Mouse (Mus musculus): ENCODE data around the gene Gm45716. TPM values are rescaled to one million over a fixed set of nuclear protein-coding genes. Genes with fewer than 3 reads are reported as not detected.

The Gm45716 gene
- polyA plus RNA-seq, 1 experiment from 2014 or later, result 54.6 TPM

DNA sequence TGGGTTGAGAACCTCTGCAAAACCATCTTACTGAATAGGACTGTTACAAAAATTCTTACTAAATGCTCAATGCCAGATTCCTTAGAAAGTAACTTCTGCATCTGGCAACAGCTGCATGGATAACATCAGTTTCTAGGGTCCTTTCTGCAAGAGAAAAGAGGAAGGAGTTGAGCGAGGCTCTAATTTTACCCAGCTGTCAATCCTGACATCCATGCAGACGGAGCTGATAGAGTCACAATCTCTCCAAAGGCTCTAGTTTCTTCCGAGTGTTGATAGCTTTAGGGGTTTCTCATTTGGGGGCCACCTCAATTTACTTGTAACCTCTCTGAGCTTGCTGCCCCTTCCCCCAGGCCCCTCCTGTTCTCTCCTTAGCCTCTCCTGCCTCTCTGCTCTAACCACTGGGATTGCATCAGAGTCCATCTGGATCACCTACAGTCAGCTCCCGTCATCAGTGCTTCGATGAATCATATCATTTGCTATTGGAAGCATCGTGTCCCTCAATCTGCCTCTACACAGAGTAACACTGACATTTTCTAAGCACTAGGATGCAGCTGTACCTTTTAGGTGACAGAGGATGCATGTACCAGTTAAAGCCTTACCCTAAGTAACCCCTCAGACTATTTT lies 32.7 kb downstream of the Gm45716 start:
- 40% methylated on average over 6 of the region's 6 CpGs for WGBS
- no peak for ATAC-seq (replicated peaks; ENCODE audit: insufficient number of reproducible peaks, insufficient read depth, low FRiP score, low read depth)
- H3K4me2 ChIP-seq, result no peak overlapping the region
- no peak overlapping the region for H3K4me3 ChIP-seq
- H3K9me3 ChIP-seq (replicated peaks), result no peaks in the 10 kb centered on the region
- H3K4me1 ChIP-seq (replicated peaks), result peaks cover 4% of the 10 kb centered on the region; the same call in 1 of the 2 replicates
- H3K9ac ChIP-seq, result no peak overlapping the region
- no peak overlapping the region for H3K27ac ChIP-seq
- H3K36me3 ChIP-seq, result no peaks in the 10 kb centered on the region
- H3K27me3 ChIP-seq, result no peaks in the 10 kb centered on the region

DNA sequence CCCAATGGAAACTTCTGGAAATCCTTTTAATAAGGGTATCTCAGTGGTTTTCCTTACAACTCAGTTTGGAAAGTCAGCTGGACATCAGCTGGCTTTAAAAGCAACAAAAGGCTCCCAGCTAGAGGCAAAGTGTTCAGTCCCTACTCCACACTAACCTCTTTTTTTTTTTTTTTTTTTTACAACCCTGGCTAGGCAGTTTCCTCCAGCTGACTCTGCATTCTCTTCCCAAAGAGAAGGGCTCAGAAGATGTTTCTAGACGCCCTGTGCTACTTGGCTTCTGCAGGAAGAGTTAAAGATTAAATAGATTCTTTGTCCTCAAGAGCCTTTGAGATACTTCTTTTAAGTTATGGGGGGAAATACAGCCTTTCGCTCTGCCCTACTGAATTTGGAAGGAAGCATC lies 33.3 kb downstream of the Gm45716 start:
- no peak for ATAC-seq (replicated peaks; ENCODE audit: insufficient number of reproducible peaks, insufficient read depth, low FRiP score, low read depth)
- WGBS, result 34% methylated on average over 2 of the region's 2 CpGs
- H3K36me3 ChIP-seq, result no peaks in the 10 kb centered on the region
- H3K9me3 ChIP-seq (replicated peaks), result no peaks in the 10 kb centered on the region
- H3K4me3 ChIP-seq, result no peak overlapping the region
- H3K4me1 ChIP-seq (replicated peaks), result peaks cover 10% of the 10 kb centered on the region; the same call in 1 of the 2 replicates
- no peak overlapping the region for H3K9ac ChIP-seq
- H3K4me2 ChIP-seq, result no peak overlapping the region
- H3K27ac ChIP-seq, result no peak overlapping the region
- H3K27me3 ChIP-seq, result no peaks in the 10 kb centered on the region

DNA sequence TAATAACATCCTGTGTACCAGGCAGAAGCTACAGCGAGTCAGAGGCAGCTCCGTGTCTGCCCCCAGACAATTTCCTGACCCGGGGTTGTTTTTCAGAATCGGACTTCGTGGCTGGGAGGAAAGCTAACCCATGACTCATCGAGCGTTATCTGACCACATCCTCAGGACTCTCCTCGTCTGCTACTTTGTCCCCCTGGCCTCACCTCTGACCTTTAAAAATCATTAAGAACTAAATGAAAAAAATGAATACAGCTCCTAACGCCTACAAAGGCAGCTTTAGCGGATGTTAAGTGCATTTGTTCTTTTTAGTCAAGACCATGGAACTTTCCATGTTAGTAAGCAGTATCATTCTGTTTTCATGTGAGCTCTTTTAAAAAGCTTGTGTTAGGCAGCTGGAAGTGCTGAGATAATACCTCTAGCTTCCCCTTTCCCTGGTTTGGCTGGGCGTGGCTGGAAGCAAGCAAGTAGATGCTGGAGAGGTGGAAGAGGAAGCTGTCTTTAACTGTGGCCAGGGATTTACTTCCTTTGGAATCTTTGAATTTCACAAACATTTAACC lies 37.5 kb downstream of the Gm45716 start:
- no peak overlapping the region for H3K9ac ChIP-seq
- H3K27ac ChIP-seq, result peak overlapping the region; percentile 55
- H3K4me2 ChIP-seq, result no peak overlapping the region
- ATAC-seq (replicated peaks; ENCODE audit: insufficient number of reproducible peaks, insufficient read depth, low FRiP score, low read depth), result no peak
- no peaks in the 10 kb centered on the region for H3K36me3 ChIP-seq
- 25% methylated on average over 11 of the region's 11 CpGs for WGBS
- no peak overlapping the region for H3K4me3 ChIP-seq
- peaks cover 15% of the 10 kb centered on the region for H3K4me1 ChIP-seq (replicated peaks)
- H3K9me3 ChIP-seq (replicated peaks), result no peaks in the 10 kb centered on the region
- H3K27me3 ChIP-seq, result no peaks in the 10 kb centered on the region

DNA sequence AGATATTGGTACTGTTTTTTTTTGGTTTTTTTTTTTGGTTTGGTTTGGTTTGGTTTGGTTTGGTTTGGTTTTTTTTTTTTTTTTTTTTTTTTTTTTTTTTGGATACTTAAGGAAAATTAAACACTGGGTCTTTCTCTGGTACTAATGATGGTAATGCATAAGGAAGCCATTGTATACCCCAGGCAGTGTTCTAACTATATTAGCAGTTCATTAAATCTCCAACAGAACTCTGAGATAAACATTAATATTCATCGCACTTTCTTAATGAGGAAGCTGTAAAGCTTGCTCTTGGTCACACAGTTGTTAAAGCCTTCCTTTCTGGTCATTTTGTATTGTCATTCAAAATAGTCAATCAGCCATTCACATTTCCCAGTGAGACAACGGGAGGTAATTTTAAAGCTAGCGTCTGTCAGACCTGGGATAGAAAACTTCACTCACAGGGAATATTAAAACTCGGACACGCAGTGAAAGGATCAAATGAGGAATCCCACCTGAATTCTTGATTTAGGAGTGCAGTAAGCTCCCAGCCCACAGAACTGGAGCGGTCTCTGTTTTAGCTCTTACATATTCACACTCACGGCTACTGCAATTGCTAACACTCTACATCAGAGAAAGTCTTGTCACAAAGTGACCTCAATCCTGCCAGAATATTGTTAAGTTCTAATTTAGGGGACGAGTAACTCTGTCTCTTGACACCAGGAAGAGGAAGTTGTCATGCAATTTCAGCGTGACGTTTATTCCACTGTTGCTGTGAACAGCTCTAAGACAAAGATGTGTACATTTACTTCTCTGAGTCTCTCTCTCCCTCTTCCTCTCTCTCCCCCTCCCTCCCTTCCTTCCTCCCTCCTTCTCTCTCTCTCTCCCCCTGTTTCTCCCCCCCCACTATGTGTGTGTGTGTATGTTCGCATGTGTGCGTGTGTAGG lies 39.8 kb downstream of the Gm45716 start:
- ATAC-seq (replicated peaks; ENCODE audit: insufficient number of reproducible peaks, insufficient read depth, low FRiP score, low read depth), result no peak
- peaks cover 24% of the 10 kb centered on the region for H3K4me1 ChIP-seq (replicated peaks)
- H3K9me3 ChIP-seq (replicated peaks), result no peaks in the 10 kb centered on the region
- H3K27ac ChIP-seq, result no peak overlapping the region
- H3K27me3 ChIP-seq, result no peaks in the 10 kb centered on the region
- WGBS, result 70% methylated on average over 12 of the region's 12 CpGs
- no peak overlapping the region for H3K9ac ChIP-seq
- no peak overlapping the region for H3K4me2 ChIP-seq
- H3K4me3 ChIP-seq, result no peak overlapping the region
- H3K36me3 ChIP-seq, result no peaks in the 10 kb centered on the region

DNA sequence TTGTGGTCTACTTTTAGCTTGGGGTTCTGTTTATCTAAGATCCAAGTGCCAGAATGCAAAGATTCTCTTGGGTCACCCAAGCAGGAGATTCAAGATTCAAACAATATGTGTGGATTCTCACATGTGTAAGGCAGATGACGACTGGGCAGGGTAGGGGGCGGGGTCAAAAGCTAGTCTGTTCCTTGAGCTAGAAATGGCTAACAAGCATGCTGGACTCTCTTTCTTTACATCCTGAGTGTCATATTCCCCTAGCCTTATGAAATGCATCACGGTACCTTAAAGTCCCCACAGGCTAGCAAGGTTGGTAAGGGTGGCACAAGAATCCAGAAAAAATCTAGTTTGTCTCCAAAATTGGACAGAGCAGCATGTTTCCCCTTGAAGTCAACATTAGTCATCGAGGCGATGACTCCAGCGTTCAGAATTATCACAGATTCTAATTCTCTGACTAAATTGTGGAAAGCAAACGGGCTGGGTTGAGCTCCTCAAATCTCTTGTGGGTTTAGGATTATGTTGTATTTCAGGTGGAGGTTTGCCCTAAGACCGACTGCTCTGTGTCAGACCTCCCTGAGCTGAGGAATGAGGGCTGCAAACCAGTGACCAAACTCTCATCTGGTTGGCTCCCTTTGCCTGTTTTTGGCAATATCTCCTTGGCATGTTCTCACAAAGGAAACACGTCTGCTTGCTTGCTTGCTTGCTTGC lies 40.9 kb downstream of the Gm45716 start:
- H3K9ac ChIP-seq, result no peak overlapping the region
- H3K27me3 ChIP-seq, result no peaks in the 10 kb centered on the region
- 86% methylated on average over 9 of the region's 9 CpGs for WGBS
- H3K27ac ChIP-seq, result no peak overlapping the region
- no peak overlapping the region for H3K4me2 ChIP-seq
- peaks cover 24% of the 10 kb centered on the region for H3K4me1 ChIP-seq (replicated peaks)
- no peak for ATAC-seq (replicated peaks; ENCODE audit: insufficient number of reproducible peaks, insufficient read depth, low FRiP score, low read depth)
- H3K4me3 ChIP-seq, result no peak overlapping the region
- H3K36me3 ChIP-seq, result no peaks in the 10 kb centered on the region
- H3K9me3 ChIP-seq (replicated peaks), result no peaks in the 10 kb centered on the region

DNA sequence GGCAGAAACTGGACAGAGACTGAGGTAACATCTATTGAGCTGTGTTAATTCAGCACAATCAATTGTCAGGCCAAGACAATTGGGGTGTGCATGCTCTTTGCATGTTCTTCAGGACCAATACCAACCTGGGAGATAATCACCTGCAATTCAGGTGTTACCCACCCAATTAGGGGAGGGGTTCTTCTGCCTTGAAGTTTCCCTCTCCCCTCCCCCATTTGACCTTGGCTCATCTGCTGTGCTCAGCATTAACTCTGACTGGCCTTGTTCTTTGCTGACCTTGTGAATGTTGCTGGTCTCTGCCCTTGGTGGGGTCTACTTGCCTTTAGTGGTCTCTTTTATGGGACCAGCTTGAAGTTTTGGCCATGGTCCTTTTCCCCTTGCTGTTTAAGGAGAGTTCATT lies 42.3 kb downstream of the Gm45716 start:
- no peak overlapping the region for H3K4me2 ChIP-seq
- no peak overlapping the region for H3K9ac ChIP-seq
- H3K9me3 ChIP-seq (replicated peaks), result no peaks in the 10 kb centered on the region
- no peak overlapping the region for H3K4me3 ChIP-seq
- no peaks in the 10 kb centered on the region for H3K27me3 ChIP-seq
- no peaks in the 10 kb centered on the region for H3K36me3 ChIP-seq
- peaks cover 24% of the 10 kb centered on the region for H3K4me1 ChIP-seq (replicated peaks)
- no peak for ATAC-seq (replicated peaks; ENCODE audit: insufficient number of reproducible peaks, insufficient read depth, low FRiP score, low read depth)
- peak overlapping the region; percentile 60 for H3K27ac ChIP-seq

DNA sequence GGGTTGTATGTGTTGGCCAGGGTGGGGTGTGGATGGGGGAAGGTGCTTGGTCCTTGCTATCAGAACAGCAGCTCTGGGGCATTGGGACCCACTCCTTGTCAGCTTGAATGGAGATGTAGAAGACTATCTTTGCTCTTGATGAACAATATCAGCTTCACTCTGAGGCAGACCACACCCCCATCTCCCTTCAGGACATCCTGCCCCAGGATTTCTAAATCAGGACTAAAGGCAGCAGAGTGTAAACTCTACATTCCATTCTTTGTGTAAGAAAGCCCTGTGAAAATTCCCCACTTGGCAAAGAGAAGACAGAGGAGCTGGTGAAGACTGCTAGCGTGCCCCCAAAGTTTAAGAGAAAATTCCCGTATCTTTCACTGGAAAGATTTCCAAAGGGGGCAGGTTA lies 43.2 kb downstream of the Gm45716 start:
- Histone ChIP-seq H3K9me3 (replicated peaks) (no peaks in the 10 kb centered on the region), H3K4me1 (replicated peaks) (peaks cover 15% of the 10 kb centered on the region), H3K27ac (peak overlapping the region; percentile 60), H3K27me3 (no peaks in the 10 kb centered on the region), H3K9ac (no peak overlapping the region), H3K4me3 (no peak overlapping the region), H3K36me3 (no peaks in the 10 kb centered on the region), H3K4me2 (no peak overlapping the region)
- ATAC-seq (replicated peaks; ENCODE audit: insufficient number of reproducible peaks, insufficient read depth, low FRiP score, low read depth), result no peak
- WGBS, result 41% methylated on average over 2 of the region's 2 CpGs

DNA sequence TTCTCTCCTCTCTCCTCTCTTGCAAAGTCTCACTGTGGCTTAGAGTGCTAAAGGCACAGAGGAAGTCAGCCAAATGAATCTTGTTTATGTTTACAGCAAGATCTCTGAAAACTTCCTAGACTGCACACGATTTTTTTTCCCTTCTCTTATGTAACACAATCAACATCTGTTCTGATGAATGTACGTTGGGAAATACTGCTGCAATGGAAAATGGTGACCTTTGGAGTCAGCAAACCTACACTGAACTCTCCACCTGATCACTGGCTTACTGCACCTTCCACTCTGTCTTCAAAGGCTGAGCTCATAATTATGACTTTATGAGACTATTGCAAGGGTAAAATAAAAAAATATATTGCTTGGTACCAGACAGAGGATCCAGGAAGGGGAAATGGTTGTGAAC lies 44.1 kb downstream of the Gm45716 start:
- Histone ChIP-seq H3K4me3 (no peak overlapping the region), H3K9me3 (replicated peaks) (no peaks in the 10 kb centered on the region), H3K9ac (no peak overlapping the region), H3K27ac (no peak overlapping the region), H3K4me2 (no peak overlapping the region), H3K27me3 (no peaks in the 10 kb centered on the region), H3K36me3 (no peaks in the 10 kb centered on the region), H3K4me1 (replicated peaks) (peaks cover 14% of the 10 kb centered on the region)
- WGBS, result 62% methylated on average over 2 of the region's 2 CpGs
- ATAC-seq (replicated peaks; ENCODE audit: insufficient number of reproducible peaks, insufficient read depth, low FRiP score, low read depth), result no peak

DNA sequence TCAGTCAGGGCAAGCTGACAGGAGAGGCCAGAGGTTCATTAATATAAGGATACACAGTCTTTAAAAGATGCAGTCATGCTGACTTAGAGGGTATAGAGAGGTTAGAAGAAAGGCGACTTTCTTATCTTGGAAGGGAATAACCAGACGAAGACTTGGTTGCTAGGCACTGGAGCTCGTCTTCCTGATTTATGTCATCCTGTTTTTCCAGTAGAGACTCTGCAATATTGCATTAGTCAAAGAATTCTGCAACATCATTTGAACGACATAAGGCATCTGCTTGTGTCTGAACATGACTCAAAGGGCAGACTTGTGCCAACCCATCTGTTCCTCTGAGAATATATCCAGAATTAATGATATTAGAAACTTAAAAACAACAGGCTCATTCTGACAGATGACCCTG lies 45.2 kb downstream of the Gm45716 start:
- Histone ChIP-seq H3K4me3 (no peak overlapping the region), H3K4me2 (no peak overlapping the region), H3K9ac (no peak overlapping the region), H3K36me3 (no peaks in the 10 kb centered on the region), H3K27me3 (no peaks in the 10 kb centered on the region), H3K4me1 (replicated peaks) (peaks cover 14% of the 10 kb centered on the region), H3K9me3 (replicated peaks) (no peaks in the 10 kb centered on the region), H3K27ac (no peak overlapping the region)
- WGBS, result 29% methylated on average over 4 of the region's 4 CpGs
- ATAC-seq (replicated peaks; ENCODE audit: insufficient number of reproducible peaks, insufficient read depth, low FRiP score, low read depth), result no peak

DNA sequence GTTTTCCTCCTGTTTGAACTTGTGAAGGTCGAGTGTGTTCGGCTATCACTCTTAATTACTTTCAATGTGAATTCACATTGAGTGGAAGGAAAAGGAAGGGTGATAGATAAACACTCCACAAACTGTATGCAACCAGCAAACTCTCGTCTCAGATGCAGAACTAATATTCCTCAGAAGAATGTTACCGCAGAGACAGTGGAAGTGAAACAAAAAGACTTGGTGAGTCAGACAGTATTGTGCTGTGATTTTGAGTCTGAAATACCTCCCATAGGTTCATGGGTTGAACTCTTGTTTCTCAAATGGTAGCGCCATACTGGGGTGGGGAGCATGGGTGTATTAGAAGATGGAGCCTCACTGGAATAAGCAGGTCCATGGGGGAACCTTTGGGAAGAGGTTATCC lies 47.7 kb downstream of the Gm45716 start:
- Histone ChIP-seq H3K4me2 (no peak overlapping the region), H3K27me3 (no peaks in the 10 kb centered on the region), H3K36me3 (no peaks in the 10 kb centered on the region), H3K27ac (no peak overlapping the region), H3K9me3 (replicated peaks) (no peaks in the 10 kb centered on the region), H3K9ac (no peak overlapping the region), H3K4me1 (replicated peaks) (peaks cover 7% of the 10 kb centered on the region), H3K4me3 (no peak overlapping the region)
- 78% methylated on average over 5 of the region's 5 CpGs for WGBS
- no peak for ATAC-seq (replicated peaks; ENCODE audit: insufficient number of reproducible peaks, insufficient read depth, low FRiP score, low read depth)

DNA sequence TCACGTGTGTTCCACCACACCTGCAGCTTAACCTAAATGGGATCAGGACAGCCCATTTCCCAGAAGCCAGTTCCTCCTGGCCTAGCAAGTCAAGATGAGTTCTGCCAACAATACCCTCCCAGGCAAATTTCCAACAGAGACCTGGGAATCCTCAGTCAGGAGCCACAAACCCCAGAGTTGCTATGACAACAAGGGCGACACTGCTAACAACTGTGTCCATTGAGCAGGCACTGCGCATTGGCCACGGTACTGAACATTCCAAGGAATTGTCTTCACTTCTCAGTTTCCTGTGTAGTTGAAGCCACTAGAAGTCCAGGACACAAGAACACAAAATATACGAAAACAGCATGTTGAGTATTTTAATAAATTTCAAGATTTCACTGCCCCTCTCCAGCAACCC lies 50.1 kb downstream of the Gm45716 start:
- 84% methylated on average over 5 of the region's 5 CpGs for WGBS
- Histone ChIP-seq H3K4me3 (no peak overlapping the region), H3K9me3 (replicated peaks) (no peaks in the 10 kb centered on the region), H3K9ac (no peak overlapping the region), H3K4me1 (replicated peaks) (peaks cover 7% of the 10 kb centered on the region; the same call in 1 of the 2 replicates), H3K27ac (no peak overlapping the region), H3K27me3 (no peaks in the 10 kb centered on the region), H3K4me2 (no peak overlapping the region), H3K36me3 (no peaks in the 10 kb centered on the region)
- no peak for ATAC-seq (replicated peaks; ENCODE audit: insufficient number of reproducible peaks, insufficient read depth, low FRiP score, low read depth)
